Mouse (Mus musculus) inflammation-experienced regulatory T-cells (primary cell): ENCODE measurements around the gene Hist2h4. TPM values are rescaled to one million over a fixed set of nuclear protein-coding genes. Genes with fewer than 3 reads are reported as not detected.

Experiments used
- polyA plus RNA-seq, 2 experiments: library from polyadenylated mRNA; unstranded; fragments of 100-300 nt; shearing (Covaris generic); gene quantifications; one replicate each; pipeline ENCODE4 v1.2.1; 2017

Gene Hist2h4
- 1 to 10 TPM; 5.2 to 5.3 TPM for polyA plus RNA-seq

GRCm38 (mm10) chr3:96262979-96263550, at the start of gene Hist2h4:
Hist2h4 (minus strand) TSS chr3:96263311.

GRCm38 (mm10) chr3:96293787-96294186, 30.7 kb upstream of the Hist2h4 start, which contains the start of gene Fcgr1:
Fcgr1 (minus strand) TSS chr3:96293969.

GRCm38 (mm10) chr3:96269511-96270474, 6.7 kb upstream of the Hist2h4 start, which contains the start of gene Hist2h2bb:
Hist2h2bb (plus strand) TSS chr3:96269752.

GRCm38 (mm10) chr3:96268051-96268775, 5.1 kb upstream of the Hist2h4 start, which contains the start of gene Hist2h3b:
Hist2h3b (plus strand) TSS chr3:96268654.

DNA sequence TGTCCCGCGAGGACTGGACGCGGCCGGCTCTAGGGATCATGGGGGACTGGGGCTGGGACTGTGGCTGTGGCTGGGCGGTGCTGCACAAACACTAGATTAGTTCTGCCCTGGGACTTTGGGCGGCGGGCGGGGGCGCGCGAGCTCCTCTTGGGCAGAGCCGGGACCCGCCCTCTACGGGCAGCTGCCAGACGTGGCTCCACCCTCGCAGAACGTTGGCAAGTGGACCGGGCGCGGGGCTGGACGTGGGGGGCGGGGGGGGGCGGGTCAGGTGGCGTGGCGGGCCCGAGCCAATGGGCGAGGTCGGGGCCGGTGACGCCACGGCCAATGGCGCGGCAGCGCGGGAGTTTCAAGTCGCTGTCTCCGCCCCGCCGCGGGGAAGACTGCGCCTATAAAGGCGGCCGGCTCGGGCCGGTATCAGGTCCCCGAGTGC, 16.7 kb downstream of the Hist2h4 start, which contains the start of gene Hist2h3c1:
Gene Hist2h3c1 (plus strand): TSS at position 259 of the 430 bp plus-strand sequence.

GRCm38 (mm10) chr3:96245003-96245886, 17.9 kb downstream of the Hist2h4 start, which contains the start of gene Hist2h2aa1:
Hist2h2aa1 (plus strand) TSS chr3:96245497.

GRCm38 (mm10) chr3:96239949-96240798, 22.9 kb downstream of the Hist2h4 start, which contains the start of gene Hist2h2aa2:
Hist2h2aa2 (minus strand) TSS chr3:96240276.

GRCm38 (mm10) chr3:96238954-96239793, 23.9 kb downstream of the Hist2h4 start, which contains the start of gene Hist2h3c2:
Hist2h3c2 (minus strand) TSS chr3:96239127.

DNA sequence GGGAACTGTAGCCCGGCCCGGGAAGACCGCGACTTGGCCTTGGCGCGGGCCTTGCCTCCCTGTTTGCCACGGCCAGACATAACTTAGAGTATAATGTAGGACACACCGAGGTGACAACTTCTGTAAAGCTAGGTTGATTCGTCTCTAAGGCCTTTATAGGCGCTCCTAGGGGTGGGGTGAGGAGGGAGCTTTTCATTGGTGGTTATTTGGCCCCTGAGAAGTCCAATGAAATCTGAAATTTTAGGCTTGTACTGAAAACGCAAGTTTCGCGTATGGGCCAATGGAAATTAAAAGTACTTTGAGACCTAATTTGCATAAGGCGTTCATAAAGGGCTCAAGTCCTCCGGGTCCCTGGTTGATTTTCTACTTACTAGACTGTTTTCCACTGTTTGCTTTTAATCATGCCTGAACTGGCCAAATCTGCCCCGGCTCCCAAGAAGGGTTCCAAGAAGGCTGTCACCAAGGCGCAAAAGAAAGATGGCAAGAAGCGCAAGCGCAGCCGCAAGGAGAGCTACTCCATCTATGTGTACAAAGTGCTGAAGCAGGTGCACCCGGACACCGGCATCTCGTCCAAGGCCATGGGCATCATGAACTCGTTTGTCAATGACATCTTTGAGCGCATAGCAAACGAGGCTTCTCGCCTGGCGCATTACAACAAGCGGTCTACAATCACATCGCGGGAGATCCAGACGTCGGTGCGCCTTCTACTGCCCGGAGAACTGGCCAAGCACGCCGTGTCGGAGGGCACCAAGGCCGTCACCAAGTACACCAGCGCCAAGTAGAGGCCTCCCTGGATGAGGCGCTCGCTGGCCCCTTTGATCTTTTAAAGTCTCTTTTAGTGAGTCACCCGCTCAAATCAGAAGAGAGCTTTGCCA, 42.1 kb downstream of the Hist2h4 start, which contains the start of the genes Hist2h2ac and Hist2h2be:
Gene Hist2h2ac (minus strand): TSS at position 116 of the 875 bp plus-strand sequence.
Gene Hist2h2be (plus strand): TSS at position 355 of the 875 bp plus-strand sequence.

GRCm38 (mm10) chr3:96219661-96220130, 43.4 kb downstream of the Hist2h4 start, which contains the start of the genes Bola1 and Hist2h2ab:
Bola1 (minus strand) TSS chr3:96219709.
Hist2h2ab (plus strand) TSS chr3:96219865.

Other genes with a start within 250 kb of the Hist2h4 start
- gene Vps45, start 204.8 kb downstream of the Hist2h4 start, polyA plus RNA-seq, result 10 to 100 TPM; 22.0 to 26.8 TPM
- gene Otud7b, start 158.8 kb downstream of the Hist2h4 start, polyA plus RNA-seq, result 10 to 100 TPM; 16.6 to 20.0 TPM
- 1 to 10 TPM in 1 of 2 experiments, under 1 TPM in 1; 0.95 to 3.8 TPM for gene Mtmr11, start 101.3 kb downstream of the Hist2h4 start, polyA plus RNA-seq
- gene Sf3b4, start 91.0 kb downstream of the Hist2h4 start, polyA plus RNA-seq, result 100 to 1,000 TPM; 127 to 153 TPM
- gene Sv2a, start 82.2 kb downstream of the Hist2h4 start, polyA plus RNA-seq, result 1 to 10 TPM; 2.4 to 2.7 TPM
- 10 to 100 TPM; 23.2 to 32.3 TPM for gene Bola1, start 43.6 kb downstream of the Hist2h4 start, polyA plus RNA-seq
- gene Hist2h2ab, start 43.4 kb downstream of the Hist2h4 start, polyA plus RNA-seq, result 1 to 10 TPM in 1 of 2 experiments, under 1 TPM in 1; 0.87 to 3.8 TPM
- gene Hist2h2ac, start 42.4 kb downstream of the Hist2h4 start, polyA plus RNA-seq, result 10 to 100 TPM in 1 of 2 experiments, 1 to 10 TPM in 1; 8.1 to 16.9 TPM
- gene Hist2h2be, start 42.2 kb downstream of the Hist2h4 start, polyA plus RNA-seq, result 1 to 10 TPM; 4.7 to 5.5 TPM
- gene Hist2h3c2, start 24.2 kb downstream of the Hist2h4 start, polyA plus RNA-seq, result 1 to 10 TPM in 1 of 2 experiments, under 1 TPM in 1; 0.34 to 1.4 TPM
- gene Hist2h2aa2, start 23.0 kb downstream of the Hist2h4 start, polyA plus RNA-seq, result 100 to 1,000 TPM in 1 of 2 experiments, 10 to 100 TPM in 1; 64.9 to 115 TPM
- gene Hist2h2aa1, start 17.8 kb downstream of the Hist2h4 start, polyA plus RNA-seq, result 1 to 10 TPM in 1 of 2 experiments, not detected in 1; 1.5 TPM
- not detected for gene Hist2h3c1, start 16.6 kb downstream of the Hist2h4 start, polyA plus RNA-seq
- 10 to 100 TPM in 1 of 2 experiments, 1 to 10 TPM in 1; 8.0 to 10.3 TPM for gene Hist2h3b, start 5.3 kb upstream of the Hist2h4 start, polyA plus RNA-seq
- gene Hist2h2bb, start 6.4 kb upstream of the Hist2h4 start, polyA plus RNA-seq, result 10 to 100 TPM in 1 of 2 experiments, 1 to 10 TPM in 1; 8.1 to 21.6 TPM
- gene Fcgr1, start 30.7 kb upstream of the Hist2h4 start, polyA plus RNA-seq, result not detected
- gene BC107364, start 189.0 kb upstream of the Hist2h4 start, polyA plus RNA-seq, result 1 to 10 TPM in 1 of 2 experiments, not detected in 1; 1.5 TPM